Mouse (Mus musculus) bone marrow, adult 2 months (tissue): ENCODE measurements around the gene Gm20517.

Experiments
- CTCF ChIP-seq: fragments of 200-500 bp; IDR thresholded peaks from 2 replicates; pipeline ENCODE4 v1.5.1; 2011; ENCODE audit warnings: low read length, control low read depth; ENCODE audit not compliant: control insufficient read depth, insufficient read depth
- POLR2A ChIP-seq: fragments of 200-500 bp; IDR thresholded peaks from 2 replicates; pipeline ENCODE4 v1.6.1; 2011; ENCODE audit warnings: low read depth, mild to moderate bottlenecking, control low read depth, low read length, borderline replicate concordance; ENCODE audit not compliant: control insufficient read depth

- no peak for TF ChIP-seq CTCF
- no peak for TF ChIP-seq POLR2A
Observed at GRCm38 (mm10) chr17:47568389-47568788, 43.0 kb upstream of the Gm20517 start.
